Mouse (Mus musculus) myocyte (in vitro differentiated cells): Measurements from ENCODE around the gene Suv39h2.

Experiments used
- MYOD1 ChIP-seq, 3 experiments: IDR thresholded peaks; one replicate each; pipeline ENCODE4 v1.6.1; 2011; ENCODE audit warnings: control low read depth in 2 of 3, low read depth in 2 of 3, mild to moderate bottlenecking in 2 of 3, moderate library complexity in 1 of 3; ENCODE audit not compliant: insufficient read length in 2 of 3, control insufficient read depth in 1 of 3
- POLR2A ChIP-seq: IDR thresholded peaks from one replicate; pipeline ENCODE4 v1.6.1; 2011; ENCODE audit warnings: low read depth, mild to moderate bottlenecking, control low read depth, moderate library complexity; ENCODE audit not compliant: insufficient read length
- POLR2AphosphoS2 ChIP-seq: IDR thresholded peaks from one replicate; pipeline ENCODE4 v1.6.1; 2011; ENCODE audit warnings: low read depth, control low read depth; ENCODE audit not compliant: insufficient read length
- SRF ChIP-seq: IDR thresholded peaks from one replicate; pipeline ENCODE4 v1.6.1; 2011; ENCODE audit warnings: low read depth; ENCODE audit not compliant: control insufficient read depth, insufficient read length
- USF1 ChIP-seq: IDR thresholded peaks from one replicate; pipeline ENCODE4 v1.6.1; 2011; ENCODE audit warnings: low read depth, mild to moderate bottlenecking, control low read depth, moderate library complexity

DNA sequence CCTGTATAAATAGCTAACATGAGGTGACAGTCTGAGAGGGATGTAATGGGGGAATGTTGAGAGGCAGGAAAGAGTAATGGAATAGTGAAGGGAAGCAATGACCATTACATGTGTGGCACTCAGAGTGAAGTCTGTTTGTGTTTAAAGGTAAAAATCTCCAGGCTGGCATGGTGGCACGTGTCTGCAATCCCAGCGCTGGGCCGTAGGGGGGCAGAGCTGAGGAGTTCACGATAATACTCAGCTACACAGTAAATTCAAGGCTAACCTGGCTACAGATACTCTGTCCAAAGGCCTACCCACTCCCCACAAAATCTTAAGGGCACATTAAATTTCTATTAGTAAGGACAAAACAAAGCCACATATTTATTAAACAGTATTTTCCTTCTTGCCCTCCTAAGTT is 18.2 kb downstream of the Suv39h2 start:
- no peak for TF ChIP-seq POLR2A
- TF ChIP-seq POLR2AphosphoS2 = no peak
- no peak for TF ChIP-seq USF1
- TF ChIP-seq SRF = no peak
- TF ChIP-seq MYOD1 (IDR thresholded peaks at IDR 0.05; ENCODE audit: control insufficient read depth in 1 of 3, insufficient read length in 2 of 3, low read depth in 2 of 3) = no peak
